Mouse (Mus musculus): Measurements from ENCODE around the gene Ncapd2. TPM values are rescaled to one million over a fixed set of nuclear protein-coding genes. Genes with fewer than 3 reads are reported as not detected.
A peak's percentile ranks its signal among the peaks of the same experiment; 100 is the strongest.

Ncapd2 gene
- polyA plus RNA-seq, 1 experiment from 2014 or later, result 82.3 TPM

DNA sequence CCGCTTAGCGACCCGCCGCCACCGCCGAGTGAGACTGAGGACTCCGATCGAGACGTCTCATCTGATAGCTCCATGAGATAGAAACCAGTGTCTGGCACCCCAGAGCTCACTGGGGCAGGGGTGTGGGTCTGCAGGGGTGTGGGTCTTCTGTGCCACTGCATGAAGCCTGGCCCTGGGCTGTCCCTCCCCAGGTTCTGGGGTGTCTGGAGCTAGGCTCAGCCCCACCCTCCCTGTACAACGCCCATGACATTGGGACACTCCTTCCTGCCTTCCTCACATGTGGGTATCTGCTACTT is 31.0 kb downstream of the Ncapd2 start:
- H3K27ac ChIP-seq (ENCODE audit: low read depth, low read length), result peak overlapping the region; percentile 72
- no peak overlapping the region; the same call in 1 of the 2 replicates for H3K4me2 ChIP-seq
- H3K4me3 ChIP-seq (ENCODE audit: low read depth, low read length), result no peak overlapping the region

DNA sequence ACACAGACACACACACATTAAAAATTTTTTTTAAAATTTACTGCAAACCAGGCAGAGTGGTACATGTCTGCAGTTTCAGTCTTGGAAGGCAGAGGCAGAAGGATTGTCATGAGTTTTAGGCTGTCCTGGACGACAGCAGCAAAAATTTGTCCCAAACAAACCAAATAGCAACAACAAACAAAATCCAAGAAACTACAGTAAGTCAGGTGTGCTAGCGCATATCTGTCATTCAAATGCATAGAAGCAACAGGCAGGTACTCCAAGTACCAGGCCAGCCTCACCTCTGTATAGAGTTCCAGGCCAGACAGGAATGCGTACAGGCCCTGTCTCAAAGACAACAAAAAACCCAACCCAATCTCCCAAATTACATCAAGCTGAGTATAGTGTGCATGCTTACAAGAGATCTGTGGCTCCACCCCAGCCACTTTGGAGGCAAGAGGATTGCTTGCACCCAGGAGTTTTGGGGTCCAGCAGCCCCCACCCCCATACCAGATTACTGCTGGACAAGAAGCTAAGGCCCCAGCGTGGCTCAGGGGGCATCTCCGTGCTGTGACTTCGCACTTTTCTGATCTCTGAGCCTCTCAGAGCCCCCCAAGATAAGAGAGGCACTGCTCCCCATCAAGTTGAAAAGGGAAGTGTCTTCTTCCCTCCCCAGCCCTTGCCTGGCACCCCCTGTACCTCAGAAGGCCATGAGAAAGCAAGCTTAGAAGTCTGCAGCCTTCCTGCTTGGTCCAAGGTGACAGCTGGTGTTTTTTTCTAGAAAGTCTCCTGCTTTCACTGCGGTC is 31.5 kb downstream of the Ncapd2 start:
- H3K27me3 ChIP-seq (ENCODE audit: control insufficient read depth, insufficient read depth, low read length), result no peaks in the 10 kb centered on the region
- H3K9me3 ChIP-seq (replicated peaks; ENCODE audit: control insufficient read depth, low read length), result no peaks in the 10 kb centered on the region
- H3K27ac ChIP-seq (ENCODE audit: low read depth, low read length), result peak overlapping the region; percentile 72
- peak overlapping the region; percentile 56; the same call in 1 of the 2 replicates for H3K9ac ChIP-seq (ENCODE audit: low read depth, low read length)
- no peak overlapping the region; the same call in 1 of the 2 replicates for H3K4me2 ChIP-seq
- peaks cover 30% of the 10 kb centered on the region for H3K36me3 ChIP-seq (ENCODE audit: control insufficient read depth, insufficient read depth, low read length)
- H3K4me3 ChIP-seq (ENCODE audit: low read depth, low read length), result no peak overlapping the region
- no peak for ATAC-seq (replicated peaks; ENCODE audit: insufficient number of reproducible peaks, low FRiP score, low TSS enrichment)
- H3K4me1 ChIP-seq (ENCODE audit: control insufficient read depth, insufficient read depth, low read length), result peaks cover 17% of the 10 kb centered on the region
- 82% methylated on average over 7 of the region's 7 CpGs for WGBS (ENCODE audit: insufficient replicate concordance)

More for the DNA sequence above, 31.0 kb downstream of the Ncapd2 start:
- ATAC-seq (replicated peaks; ENCODE audit: insufficient number of reproducible peaks, low FRiP score, low TSS enrichment), result no peak
- Histone ChIP-seq H3K36me3 (ENCODE audit: control insufficient read depth, insufficient read depth, low read length) (peaks cover 28% of the 10 kb centered on the region), H3K9me3 (replicated peaks; ENCODE audit: control insufficient read depth, low read length) (no peaks in the 10 kb centered on the region), H3K27me3 (ENCODE audit: control insufficient read depth, insufficient read depth, low read length) (no peaks in the 10 kb centered on the region), H3K4me1 (ENCODE audit: control insufficient read depth, insufficient read depth, low read length) (peaks cover 17% of the 10 kb centered on the region), H3K9ac (ENCODE audit: low read depth, low read length) (peak overlapping the region; percentile 56; the same call in 1 of the 2 replicates)
- WGBS (ENCODE audit: insufficient replicate concordance), result 48% methylated on average over 10 of the region's 10 CpGs

DNA sequence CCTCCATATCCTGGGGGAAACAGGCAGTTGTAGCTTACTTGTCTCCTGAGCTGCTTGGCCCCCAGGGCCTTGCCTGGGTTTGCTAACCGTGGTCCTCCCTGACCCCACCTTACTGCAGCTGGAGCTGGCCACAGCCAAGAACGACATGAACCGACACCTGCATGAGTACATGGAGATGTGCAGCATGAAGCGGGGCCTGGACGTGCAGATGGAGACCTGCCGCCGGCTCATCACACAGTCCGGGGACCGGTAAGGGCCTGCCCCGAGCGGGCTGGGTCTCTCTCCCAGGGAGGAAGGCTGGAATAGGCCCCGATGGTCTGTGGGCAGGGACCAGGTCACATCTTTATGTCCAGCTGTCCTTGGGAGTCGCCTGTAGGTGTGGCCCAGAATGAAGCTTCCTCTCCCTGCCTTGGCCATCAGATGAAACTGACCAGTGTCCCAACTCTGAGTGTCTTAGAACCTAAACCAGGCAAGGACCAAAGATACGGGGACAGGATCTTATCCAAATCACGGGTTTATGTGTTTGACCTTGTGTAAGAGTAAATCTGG is 32.5 kb downstream of the Ncapd2 start:
- no peak for ATAC-seq (replicated peaks; ENCODE audit: insufficient number of reproducible peaks, low FRiP score, low TSS enrichment)
- no peak overlapping the region for H3K9ac ChIP-seq (ENCODE audit: low read depth, low read length)
- no peaks in the 10 kb centered on the region for H3K27me3 ChIP-seq (ENCODE audit: control insufficient read depth, insufficient read depth, low read length)
- H3K9me3 ChIP-seq (replicated peaks; ENCODE audit: control insufficient read depth, low read length), result no peaks in the 10 kb centered on the region
- H3K36me3 ChIP-seq (ENCODE audit: control insufficient read depth, insufficient read depth, low read length), result peaks cover 26% of the 10 kb centered on the region
- no peak overlapping the region for H3K4me3 ChIP-seq (ENCODE audit: low read depth, low read length)
- H3K4me1 ChIP-seq (ENCODE audit: control insufficient read depth, insufficient read depth, low read length), result peaks cover 17% of the 10 kb centered on the region
- no peak overlapping the region for H3K4me2 ChIP-seq
- H3K27ac ChIP-seq (ENCODE audit: low read depth, low read length), result no peak overlapping the region
- WGBS (ENCODE audit: insufficient replicate concordance), result 83% methylated on average over 15 of the region's 15 CpGs

GRCm38 (mm10) chr6:125156903-125157614 is 34.4 kb downstream of the Ncapd2 start:
- no peaks in the 10 kb centered on the region for H3K27me3 ChIP-seq (ENCODE audit: control insufficient read depth, insufficient read depth, low read length)
- no peak overlapping the region for H3K4me3 ChIP-seq (ENCODE audit: low read depth, low read length)
- H3K4me2 ChIP-seq, result no peak overlapping the region
- ATAC-seq (replicated peaks; ENCODE audit: insufficient number of reproducible peaks, low FRiP score, low TSS enrichment), result no peak
- no peaks in the 10 kb centered on the region for H3K9me3 ChIP-seq (replicated peaks; ENCODE audit: control insufficient read depth, low read length)
- WGBS (ENCODE audit: insufficient replicate concordance), result 70% methylated on average over 7 of the region's 7 CpGs
- no peak overlapping the region for H3K9ac ChIP-seq (ENCODE audit: low read depth, low read length)
- H3K27ac ChIP-seq (ENCODE audit: low read depth, low read length), result no peak overlapping the region
- peaks cover 9% of the 10 kb centered on the region for H3K4me1 ChIP-seq (ENCODE audit: control insufficient read depth, insufficient read depth, low read length)
- H3K36me3 ChIP-seq (ENCODE audit: control insufficient read depth, insufficient read depth, low read length), result peaks cover 25% of the 10 kb centered on the region

DNA sequence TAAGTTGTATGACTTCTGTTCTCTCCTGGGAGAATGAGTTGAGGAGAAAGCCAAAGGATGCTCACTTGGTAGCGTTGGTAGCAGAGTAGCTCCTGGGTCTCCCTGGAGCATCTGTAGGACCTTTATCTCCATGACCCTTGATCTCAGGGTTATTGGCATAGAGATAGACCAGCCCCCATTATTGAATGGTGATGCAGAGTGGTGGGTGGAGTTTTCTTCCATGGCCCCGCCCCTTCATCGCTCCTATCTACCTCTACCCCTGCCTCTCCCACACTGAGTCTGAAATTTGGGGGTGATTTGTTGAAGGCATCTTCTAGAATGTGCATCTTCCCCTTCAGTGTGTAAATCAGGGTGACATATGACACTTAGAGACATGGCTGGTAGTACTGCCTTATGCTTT is 35.0 kb downstream of the Ncapd2 start:
- 81% methylated on average over 3 of the region's 3 CpGs for WGBS (ENCODE audit: insufficient replicate concordance)
- Histone ChIP-seq H3K4me3 (ENCODE audit: low read depth, low read length) (no peak overlapping the region), H3K36me3 (ENCODE audit: control insufficient read depth, insufficient read depth, low read length) (peaks cover 26% of the 10 kb centered on the region)

DNA sequence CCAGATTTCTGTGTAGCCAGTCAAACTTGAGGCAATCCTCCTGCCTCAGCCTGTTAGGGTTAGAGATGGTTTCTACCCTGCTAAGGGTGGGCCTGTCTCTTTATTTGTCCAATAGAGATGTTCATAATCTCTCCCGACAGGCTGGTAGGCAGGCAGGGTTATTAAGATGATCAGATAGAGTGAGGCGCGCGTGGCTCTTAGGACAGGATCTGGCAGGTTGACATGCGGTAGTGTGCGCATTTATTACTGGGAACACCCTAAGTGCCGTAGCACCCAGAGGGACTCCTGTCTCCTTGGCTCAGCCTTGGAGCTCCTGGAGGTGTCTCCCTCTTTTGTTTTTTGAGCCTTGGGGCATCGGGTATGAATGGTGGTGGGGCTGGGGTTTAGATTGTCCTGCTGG is 36.2 kb downstream of the Ncapd2 start:
- no peak overlapping the region for H3K9ac ChIP-seq (ENCODE audit: low read depth, low read length)
- ATAC-seq (replicated peaks; ENCODE audit: insufficient number of reproducible peaks, low FRiP score, low TSS enrichment), result no peak
- H3K4me3 ChIP-seq (ENCODE audit: low read depth, low read length), result no peak overlapping the region
- H3K4me1 ChIP-seq (ENCODE audit: control insufficient read depth, insufficient read depth, low read length), result no peaks in the 10 kb centered on the region
- no peaks in the 10 kb centered on the region for H3K9me3 ChIP-seq (replicated peaks; ENCODE audit: control insufficient read depth, low read length)
- H3K27ac ChIP-seq (ENCODE audit: low read depth, low read length), result no peak overlapping the region
- peaks cover 18% of the 10 kb centered on the region for H3K36me3 ChIP-seq (ENCODE audit: control insufficient read depth, insufficient read depth, low read length)
- WGBS (ENCODE audit: insufficient replicate concordance), result 92% methylated on average over 8 of the region's 8 CpGs
- no peak overlapping the region for H3K4me2 ChIP-seq
- H3K27me3 ChIP-seq (ENCODE audit: control insufficient read depth, insufficient read depth, low read length), result no peaks in the 10 kb centered on the region

More for the DNA sequence above, 35.0 kb downstream of the Ncapd2 start:
- H3K9ac ChIP-seq (ENCODE audit: low read depth, low read length), result no peak overlapping the region
- H3K4me1 ChIP-seq (ENCODE audit: control insufficient read depth, insufficient read depth, low read length), result peaks cover 8% of the 10 kb centered on the region
- H3K27ac ChIP-seq (ENCODE audit: low read depth, low read length), result no peak overlapping the region
- no peak for ATAC-seq (replicated peaks; ENCODE audit: insufficient number of reproducible peaks, low FRiP score, low TSS enrichment)
- H3K9me3 ChIP-seq (replicated peaks; ENCODE audit: control insufficient read depth, low read length), result no peaks in the 10 kb centered on the region
- H3K4me2 ChIP-seq, result no peak overlapping the region
- no peaks in the 10 kb centered on the region for H3K27me3 ChIP-seq (ENCODE audit: control insufficient read depth, insufficient read depth, low read length)

- Histone ChIP-seq H3K4me3 (ENCODE audit: low read depth, low read length) (no peak overlapping the region), H3K9me3 (replicated peaks; ENCODE audit: control insufficient read depth, low read length) (no peaks in the 10 kb centered on the region), H3K4me2 (no peak overlapping the region), H3K27ac (ENCODE audit: low read depth, low read length) (no peak overlapping the region), H3K27me3 (ENCODE audit: control insufficient read depth, insufficient read depth, low read length) (no peaks in the 10 kb centered on the region), H3K4me1 (ENCODE audit: control insufficient read depth, insufficient read depth, low read length) (peaks cover 3% of the 10 kb centered on the region), H3K36me3 (ENCODE audit: control insufficient read depth, insufficient read depth, low read length) (peaks cover 18% of the 10 kb centered on the region), H3K9ac (ENCODE audit: low read depth, low read length) (no peak overlapping the region)
- ATAC-seq (replicated peaks; ENCODE audit: insufficient number of reproducible peaks, low FRiP score, low TSS enrichment), result no peak
Observed at GRCm38 (mm10) chr6:125154550-125154949, 37.0 kb downstream of the Ncapd2 start.

DNA sequence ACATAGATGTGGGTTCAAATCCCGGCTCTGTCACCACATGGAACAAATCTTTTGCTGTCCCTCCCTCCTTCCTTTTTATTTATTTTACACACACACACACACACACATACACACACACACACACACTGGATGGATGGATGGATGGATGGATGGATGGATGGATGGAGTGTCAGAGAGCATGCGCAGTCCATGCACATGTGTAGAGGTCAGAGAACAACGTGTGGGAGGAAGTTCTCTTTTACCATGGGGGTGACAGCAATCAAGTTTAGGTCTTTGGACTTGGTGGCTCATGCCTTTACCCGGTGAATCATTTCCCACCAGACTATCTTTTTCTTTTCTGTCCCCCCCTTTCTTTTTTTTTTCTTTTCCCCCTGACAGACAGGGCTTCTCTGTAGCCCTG is 37.8 kb downstream of the Ncapd2 start:
- Histone ChIP-seq H3K27me3 (ENCODE audit: control insufficient read depth, insufficient read depth, low read length) (no peaks in the 10 kb centered on the region), H3K27ac (ENCODE audit: low read depth, low read length) (no peak overlapping the region), H3K4me2 (no peak overlapping the region), H3K4me1 (ENCODE audit: control insufficient read depth, insufficient read depth, low read length) (peaks cover 12% of the 10 kb centered on the region), H3K9ac (ENCODE audit: low read depth, low read length) (no peak overlapping the region), H3K4me3 (ENCODE audit: low read depth, low read length) (no peak overlapping the region), H3K36me3 (ENCODE audit: control insufficient read depth, insufficient read depth, low read length) (peaks cover 15% of the 10 kb centered on the region), H3K9me3 (replicated peaks; ENCODE audit: control insufficient read depth, low read length) (no peaks in the 10 kb centered on the region)
- ATAC-seq (replicated peaks; ENCODE audit: insufficient number of reproducible peaks, low FRiP score, low TSS enrichment), result no peak
- WGBS (ENCODE audit: insufficient replicate concordance), result 95% methylated on average over 4 of the region's 4 CpGs
